10 mouse cellular contexts compared by ENCODE assay signal in genomic region chr13:101597243-101598125, GRCm38 (mm10).
DNase-seq lines count a peak whose midpoint lies in the region; ATAC-seq and TF ChIP-seq lines count a peak whose summit lies in the region.
"Had no signal": no experiment of that assay in that cellular context is flagged by ENCODE, and none has a peak within 500 bp of the region (broad histone marks: within the 10 kb centered on the region; RNA-seq: fewer than 3 reads in every experiment).

No protein-coding gene starts in this region.

- TF ChIP-seq CTCF in cerebellum, adult 2 months (IDR thresholded peaks at IDR 0.05; ENCODE audit: borderline replicate concordance, insufficient read depth, low read depth, low read length) = no peak

- DNase-seq in heart, adult 8-10 months (ENCODE audit: low spot score) = no peak
- peak; percentile 44 for DNase-seq in R1 (ENCODE audit: low read depth, low spot score)
- DNase-seq in cerebellum, adult 2 months = peak; percentile 47 to 48
- peak; percentile 10 to 36 for DNase-seq in kidney, postnatal 36 days
- no peak for DNase-seq in urinary bladder, postnatal 36 days (ENCODE audit: low spot score in 2 of 2)
- DNase-seq in left cerebral cortex, postnatal 14 days (ENCODE audit: low spot score in 2 of 2) = no peak
- DNase-seq in urinary bladder, postnatal 10 days (ENCODE audit: low spot score) = no peak

- H3K27ac ChIP-seq in heart, embryonic 15.5 days = no peak overlapping the region
- H3K27ac ChIP-seq in cerebellum, adult 2 months (ENCODE audit: insufficient read depth, low read length) = no peak overlapping the region
- H3K27ac ChIP-seq: macrophage had no signal

- no peak for ATAC-seq in heart, embryonic 15.5 days (replicated peaks; ENCODE audit: insufficient number of reproducible peaks, insufficient read depth, low FRiP score, low read depth)

- H3K4me2 ChIP-seq in heart, embryonic 15.5 days = peak overlapping the region; percentile 8; the same call in 1 of the 2 replicates

- 45% methylated on average over 14 of the region's 14 CpGs for WGBS in heart, embryonic 15.5 days
- 60% methylated on average over 14 of the region's 14 CpGs for WGBS in cerebellum, adult 2 months

- intact Hi-C loops in left cerebral cortex, postnatal 14 days (cut with DNase I) = no loop called here

- H3K4me1 ChIP-seq in heart, embryonic 15.5 days (replicated peaks) = peaks cover 8% of the 10 kb centered on the region
- no peaks in the 10 kb centered on the region; the same call in 1 of the 2 replicates for H3K4me1 ChIP-seq in cerebellum, adult 2 months (ENCODE audit: control insufficient read depth, insufficient read depth, low read length)

- no peaks in the 10 kb centered on the region for H3K36me3 ChIP-seq in heart, embryonic 15.5 days
- H3K36me3 ChIP-seq: G1E had no signal

- no peak overlapping the region for H3K4me3 ChIP-seq in heart, embryonic 15.5 days
- no peak overlapping the region for H3K4me3 ChIP-seq in cerebellum, adult 2 months (replicated peaks; ENCODE audit: insufficient read depth, low read depth, low read length)

- no peak for TF ChIP-seq POLR2A in cerebellum, adult 2 months (IDR thresholded peaks at IDR 0.05; ENCODE audit: borderline replicate concordance, insufficient read depth, low read length)

- no peak overlapping the region for H3K9ac ChIP-seq in heart, embryonic 15.5 days

- no peaks in the 10 kb centered on the region for H3K27me3 ChIP-seq in heart, embryonic 15.5 days
- no peaks in the 10 kb centered on the region for H3K27me3 ChIP-seq in cerebellum, adult 2 months (ENCODE audit: control insufficient read depth, insufficient read depth, low read length)

- no peaks in the 10 kb centered on the region for H3K9me3 ChIP-seq in heart, embryonic 15.5 days (replicated peaks)
- H3K9me3 ChIP-seq: G1E had no signal

Comparison
In these comparisons a context has a peak if more than half of its experiments do, and no peak if none do; other contexts are left out.
1. DNase-seq: peak in R1 (single experiment), cerebellum, adult 2 months (2 of 2) and kidney, postnatal 36 days (2 of 2); none in heart, adult 8-10 months (single experiment), urinary bladder, postnatal 36 days (0 of 2), left cerebral cortex, postnatal 14 days (0 of 2) and urinary bladder, postnatal 10 days (single experiment).